Mouse (Mus musculus): ENCODE data around the gene Tmod3.
"Not testable (repeated sequence)": the region's sequence is repeated elsewhere in the genome, so short reads cannot be mapped to it uniquely, and the experiment has no call there.

Tmod3 gene

DNA sequence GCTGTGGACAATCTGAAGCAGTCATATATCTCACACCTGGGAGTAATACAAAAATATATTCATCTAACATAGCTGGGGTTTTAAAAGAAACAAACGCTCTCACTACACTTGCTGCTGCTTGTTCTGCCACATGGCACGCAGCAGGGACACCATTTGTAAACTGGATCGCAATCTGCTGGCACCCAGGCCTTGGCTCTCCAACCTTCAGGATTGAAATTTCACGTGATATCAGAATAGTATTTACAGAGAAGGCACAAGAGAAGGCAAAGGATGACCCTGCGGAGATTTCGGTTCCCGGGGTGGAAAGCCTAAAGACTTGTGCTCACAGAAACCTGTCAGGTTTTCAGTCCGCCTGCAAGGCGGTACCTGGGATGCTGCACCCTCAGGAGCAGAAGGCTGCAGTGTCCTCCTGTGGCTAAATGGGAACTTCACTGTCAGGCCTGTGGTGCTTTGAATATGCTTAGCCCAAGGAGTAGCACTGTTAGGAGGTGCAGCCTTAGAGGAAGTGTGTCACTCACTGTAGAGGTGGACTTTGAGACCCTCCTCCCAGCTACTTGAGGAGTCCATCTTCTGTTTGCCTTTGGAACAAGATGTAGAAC lies 65.0 kb downstream of the Tmod3 start:
- DNase-seq (ENCODE audit: low spot score), result no peak

DNA sequence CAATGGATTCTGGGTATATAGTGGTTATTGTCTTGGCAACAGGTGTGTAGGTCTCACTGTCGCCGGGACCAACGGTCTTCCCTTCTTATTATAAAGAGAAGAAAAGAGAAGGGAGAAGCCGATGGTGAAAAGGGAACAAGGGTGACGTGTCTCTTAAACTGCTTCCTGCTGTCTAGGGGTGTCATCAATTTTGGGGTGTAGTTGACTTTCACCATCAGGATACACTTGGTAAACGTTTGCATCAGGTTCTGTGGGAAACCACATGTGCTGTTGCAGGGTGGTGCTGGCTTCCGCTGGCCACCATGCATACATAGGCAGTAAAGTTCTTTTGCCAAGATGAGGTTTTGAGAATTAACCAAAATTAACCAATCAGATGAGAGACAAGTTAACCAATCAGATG lies 71.2 kb downstream of the Tmod3 start:
- DNase-seq (ENCODE audit: low spot score), result not testable (repeated sequence)

DNA sequence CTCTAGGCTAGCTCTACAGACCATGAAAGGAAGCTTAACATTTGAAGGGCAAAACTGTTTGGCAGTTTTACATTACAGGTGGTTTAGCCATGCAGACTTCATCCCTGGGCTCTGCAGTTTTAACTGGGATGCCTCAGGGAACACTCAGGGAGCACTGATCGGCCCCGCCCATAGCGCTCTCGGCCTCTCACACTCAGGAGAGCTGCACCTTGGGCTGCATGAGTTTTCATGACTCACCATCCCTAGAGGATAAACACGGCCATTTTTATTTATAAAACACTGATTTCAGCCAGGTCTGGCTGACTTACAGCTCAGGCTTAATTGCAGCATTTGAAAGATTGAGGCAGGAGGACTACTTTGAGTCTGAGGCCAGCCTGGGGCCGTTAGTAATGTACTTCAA lies 74.2 kb downstream of the Tmod3 start:
- DNase-seq (ENCODE audit: low spot score), result no peak

DNA sequence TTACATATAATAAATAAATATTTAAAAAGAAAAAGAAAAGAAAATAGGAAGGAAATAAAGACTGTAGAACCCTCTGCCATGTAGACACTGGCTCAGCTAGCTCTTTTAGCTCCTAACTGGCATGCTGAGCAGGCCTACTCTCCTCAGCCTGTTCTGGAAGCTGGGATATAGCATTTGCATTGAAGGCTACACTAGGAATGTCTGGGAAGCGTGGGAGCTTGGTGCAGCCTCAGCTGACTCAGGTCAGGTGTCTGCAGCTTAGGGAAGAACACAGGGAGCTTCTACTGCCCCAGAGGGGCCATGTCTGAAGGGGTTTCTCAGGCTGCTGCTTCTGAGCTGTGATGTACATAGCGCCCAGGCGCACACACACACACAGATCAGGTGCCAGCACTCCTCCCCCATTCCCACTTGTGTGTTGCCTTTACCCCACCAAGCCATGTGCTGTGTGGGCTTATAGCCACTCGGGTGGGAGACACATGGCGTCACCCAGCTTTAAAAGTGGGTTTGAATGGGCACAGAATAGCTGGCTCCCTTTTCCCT lies 78.9 kb downstream of the Tmod3 start:
- DNase-seq (ENCODE audit: low spot score), result no peak

DNA sequence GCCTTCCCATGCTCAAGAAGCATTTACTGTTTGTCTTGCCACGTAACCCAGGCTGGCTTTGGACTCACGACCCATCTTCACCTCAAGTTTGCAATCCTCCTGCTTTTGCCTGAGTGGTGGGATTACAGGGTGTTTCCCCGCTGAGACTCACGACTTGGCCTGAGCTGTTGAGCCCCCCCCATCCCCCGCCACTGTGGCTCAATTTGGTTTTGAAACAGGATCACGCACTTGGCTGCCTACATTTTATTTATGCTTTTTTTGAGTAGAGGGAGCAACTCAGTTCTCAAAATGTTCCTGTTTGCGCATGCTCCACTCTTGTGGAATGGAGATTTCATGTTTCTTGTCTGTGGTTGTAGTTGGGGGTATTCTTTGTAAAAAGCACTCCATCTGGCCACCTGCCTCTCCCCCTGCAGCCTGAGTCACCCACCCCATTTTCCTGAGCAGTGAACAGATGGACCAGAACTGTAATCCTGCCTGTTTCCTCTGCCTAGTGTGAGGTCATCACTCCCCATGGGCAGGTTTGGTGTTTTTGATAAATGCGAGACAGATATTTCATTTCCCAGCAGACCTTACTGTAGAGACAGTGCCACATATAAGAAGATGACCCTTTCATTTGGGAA lies 80.2 kb downstream of the Tmod3 start:
- no peak for DNase-seq (ENCODE audit: low spot score)

DNA sequence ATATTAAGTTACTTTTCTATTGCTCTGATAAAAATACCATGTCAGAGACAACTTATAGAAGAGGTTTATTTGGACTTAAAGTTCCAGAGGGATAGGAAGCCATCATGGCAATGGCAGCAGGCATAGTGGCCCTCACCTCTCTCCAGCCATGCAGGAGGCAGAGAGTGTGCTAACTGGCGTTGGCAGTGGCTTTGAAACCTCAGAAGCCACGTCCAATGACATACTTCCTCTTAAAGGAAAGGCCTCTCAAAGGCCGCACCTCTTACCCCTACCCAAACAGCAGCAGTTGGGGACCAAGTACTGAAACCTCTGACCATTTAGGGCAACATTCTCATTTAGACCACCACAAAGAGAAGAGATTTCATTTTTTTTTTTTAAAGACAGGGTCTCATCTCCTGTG lies 82.2 kb downstream of the Tmod3 start:
- DNase-seq (ENCODE audit: low spot score), result no peak

DNA sequence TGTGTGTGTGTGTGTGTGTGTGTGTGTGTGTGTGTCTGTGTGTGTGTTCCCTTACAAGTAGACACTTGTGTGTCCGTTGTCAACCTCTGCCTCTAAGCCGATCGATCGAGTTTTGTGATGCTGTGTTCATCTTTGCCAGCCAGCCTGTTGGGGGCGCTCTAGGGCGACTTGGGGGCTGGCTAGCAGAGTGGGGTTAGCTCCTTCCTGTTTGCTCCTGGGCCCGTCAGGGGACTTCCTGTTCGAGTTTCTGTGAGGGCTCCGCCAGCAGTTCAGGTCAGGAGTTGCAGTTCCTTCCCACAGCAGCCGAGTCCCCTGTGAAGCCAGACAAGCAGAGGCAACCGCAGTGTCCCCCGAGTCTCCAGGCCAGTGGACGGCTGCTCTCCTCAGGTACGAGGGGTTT lies 91.2 kb downstream of the Tmod3 start:
- DNase-seq (ENCODE audit: low spot score), result peak; percentile 89

DNA sequence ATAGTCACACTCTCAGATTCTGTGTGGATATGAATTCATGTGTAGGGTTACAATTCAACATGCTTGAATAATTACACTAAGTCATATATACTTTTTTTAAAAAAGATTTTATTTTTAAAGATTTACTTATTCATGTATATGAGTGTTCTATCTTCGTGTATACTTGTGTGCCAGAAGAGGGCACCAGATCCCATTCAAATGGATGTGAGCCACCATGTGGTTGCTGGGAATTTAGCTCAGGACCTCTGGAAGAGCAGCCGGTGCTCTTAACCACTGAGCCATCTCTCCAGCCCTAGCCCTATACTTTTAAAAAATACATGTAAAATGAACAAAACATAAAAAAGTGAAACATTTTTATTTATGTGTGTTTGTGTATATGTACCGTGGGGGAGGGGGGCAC lies 91.9 kb downstream of the Tmod3 start:
- no peak for DNase-seq (ENCODE audit: low spot score)

DNA sequence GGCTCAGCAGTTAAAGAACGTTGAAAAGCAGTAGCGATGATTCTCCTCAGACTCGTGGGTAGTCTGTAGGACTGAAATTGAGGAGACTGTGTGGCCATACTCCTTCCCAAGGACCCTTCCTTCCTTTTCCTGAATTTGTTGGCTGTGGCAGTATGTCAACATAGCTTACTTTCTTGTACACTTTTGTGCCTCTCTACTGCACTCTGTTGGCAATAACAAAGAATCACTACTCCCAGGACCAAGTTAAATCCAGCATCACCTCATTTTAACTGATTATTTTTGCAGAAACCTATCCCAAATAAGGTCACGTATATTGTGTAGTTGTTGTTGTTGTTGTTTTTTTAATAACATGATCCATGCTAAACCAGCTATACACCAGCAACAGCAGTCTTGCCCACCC lies 92.8 kb downstream of the Tmod3 start:
- no peak for DNase-seq (ENCODE audit: low spot score)

DNA sequence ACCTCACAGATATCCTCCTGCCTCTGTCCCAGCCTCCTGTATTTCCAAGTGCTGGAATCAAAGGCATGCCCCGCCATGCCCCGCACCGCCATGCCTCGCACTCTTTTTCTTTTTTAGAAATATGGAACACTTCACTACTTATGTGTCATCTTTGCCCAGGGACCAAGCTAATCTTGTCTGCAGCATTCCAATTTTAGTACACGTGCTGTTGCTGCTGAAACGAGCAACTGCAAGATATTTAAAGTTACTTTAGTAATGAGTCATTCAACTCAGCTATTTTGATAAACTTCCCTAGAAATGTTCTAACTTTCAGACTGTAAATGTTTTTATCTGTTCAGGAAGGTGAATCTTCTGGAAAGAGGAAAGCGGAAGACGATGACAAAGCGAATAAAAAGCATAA lies 93.6 kb downstream of the Tmod3 start:
- DNase-seq (ENCODE audit: low spot score), result no peak

DNA sequence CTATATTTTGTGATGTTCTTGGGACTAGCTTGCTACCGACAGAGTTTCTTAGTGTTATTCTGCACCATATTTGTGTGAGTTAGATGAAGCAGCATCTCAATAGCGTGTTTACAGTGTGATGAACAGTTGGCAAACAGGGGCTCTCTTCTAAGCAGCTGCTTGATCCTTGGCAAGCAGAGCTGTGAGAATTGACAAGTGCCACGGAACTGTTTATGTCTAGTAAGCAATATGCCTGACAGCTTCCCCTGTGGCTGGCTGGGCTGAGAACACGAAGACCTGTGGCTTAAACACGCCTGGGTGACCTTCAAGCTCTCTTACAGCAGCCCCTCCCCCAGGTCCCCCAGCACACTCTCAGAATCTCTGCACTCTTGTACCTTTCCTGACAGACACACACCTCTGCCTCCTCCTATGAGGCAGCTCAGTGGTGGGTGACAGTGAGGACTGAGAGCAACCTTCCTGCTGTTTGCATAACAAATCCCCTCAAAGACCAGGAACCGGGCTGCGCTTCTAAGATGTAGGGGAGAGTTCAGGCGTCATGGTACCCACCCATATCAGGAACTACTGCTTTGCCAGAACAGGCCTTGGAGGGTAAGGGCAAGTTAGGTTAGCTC lies 96.3 kb downstream of the Tmod3 start:
- no peak for DNase-seq (ENCODE audit: low spot score)

DNA sequence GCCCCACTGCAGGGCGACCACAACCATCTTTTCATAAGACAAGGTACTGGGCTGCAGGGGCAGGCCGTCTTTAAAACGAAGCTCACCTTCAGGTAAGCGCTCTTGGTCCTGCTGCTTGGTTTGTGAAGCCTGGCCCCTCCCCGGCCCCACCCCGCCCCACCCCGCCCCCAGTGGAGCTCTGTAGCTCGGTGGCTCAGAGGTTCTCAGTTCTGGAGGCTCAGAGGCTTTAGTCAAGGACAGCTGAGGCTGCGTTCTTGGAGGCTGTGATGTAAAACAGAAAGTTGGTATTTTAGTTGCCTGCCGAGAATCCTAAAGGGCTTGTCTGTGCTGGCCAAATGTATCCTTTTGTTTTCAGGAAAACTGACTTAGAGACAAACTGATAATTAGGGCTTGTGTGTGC lies 103.8 kb downstream of the Tmod3 start:
- peak; percentile 40 for DNase-seq (ENCODE audit: low spot score)

DNA sequence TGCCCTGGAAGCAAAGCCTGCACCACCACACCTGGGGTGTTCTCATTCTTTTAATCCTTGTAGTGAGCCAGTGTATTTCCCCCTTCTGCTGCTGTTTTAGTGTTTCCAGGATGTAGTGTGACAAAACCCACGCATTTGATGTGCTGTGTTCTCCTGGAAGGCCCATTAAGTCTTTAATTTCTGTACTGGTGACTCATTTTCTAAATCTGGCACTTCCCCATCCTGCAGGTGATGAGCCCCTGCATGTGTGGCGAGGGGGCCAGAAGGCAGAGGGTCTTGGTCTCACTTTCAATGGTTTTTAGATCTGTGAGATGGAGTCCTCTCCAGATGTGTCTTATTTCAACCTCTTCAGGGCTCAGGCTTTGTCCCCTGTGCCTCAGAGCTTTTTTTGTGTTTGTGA lies 105.5 kb downstream of the Tmod3 start:
- no peak for DNase-seq (ENCODE audit: low spot score)

DNA sequence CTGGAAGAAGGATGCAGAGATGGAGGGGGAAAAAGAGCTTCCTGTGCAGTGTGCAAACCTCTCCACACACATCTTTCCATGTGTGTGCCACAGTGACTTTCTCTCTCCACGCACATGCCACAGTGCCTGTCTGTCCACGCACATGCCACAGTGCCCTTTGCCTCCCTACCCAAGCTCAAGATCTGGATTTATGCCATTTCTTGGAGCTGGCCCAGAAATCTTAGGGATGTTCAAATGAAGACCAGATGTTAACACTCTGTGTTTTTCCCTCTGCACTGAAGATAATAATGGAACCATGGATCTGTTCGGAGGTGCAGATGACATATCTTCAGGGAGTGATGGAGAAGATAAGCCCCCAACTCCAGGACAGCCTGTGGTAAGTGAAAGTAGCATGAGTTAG lies 111.4 kb downstream of the Tmod3 start:
- no peak for DNase-seq (ENCODE audit: low spot score)

Data from testis, postnatal 14 days (tissue).